Mouse (Mus musculus): Measurements from ENCODE around the gene Shisa7. TPM values are rescaled to one million over a fixed set of nuclear protein-coding genes. Genes with fewer than 3 reads are reported as not detected.

Shisa7 gene
- total and polyA plus RNA-seq, 3 experiments = 0.07 TPM; not detected in 2

DNA sequence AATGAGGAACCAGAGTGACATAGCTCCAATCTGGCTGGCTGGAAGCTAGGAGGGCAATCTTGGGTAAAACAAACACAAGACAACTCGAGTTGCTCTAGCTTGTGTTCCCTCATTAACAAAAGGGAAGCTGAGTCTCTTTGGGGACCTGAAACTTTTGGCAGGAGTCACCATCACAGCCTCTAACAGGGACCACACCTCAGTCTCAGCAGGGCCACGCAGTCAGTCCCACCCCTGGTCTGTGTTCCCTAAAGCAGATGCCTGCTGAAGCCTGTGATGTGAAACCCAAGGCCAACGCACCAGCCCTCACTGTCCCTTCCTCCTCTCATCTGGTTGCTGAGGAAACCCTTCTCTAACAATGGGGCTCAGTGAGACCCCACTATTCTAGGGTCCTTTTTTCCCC is 62.4 kb downstream of the Shisa7 start:
- peaks cover 0 to 10% of the 10 kb centered on the region in 2 experiments; a peak in 2 of 4 replicates for H3K4me1 ChIP-seq (ENCODE audit: control insufficient read depth in 1 of 2, insufficient read depth in 2 of 2, low read length in 2 of 2)
- no peak overlapping the region for H3K27ac ChIP-seq (ENCODE audit: control insufficient read depth, low read depth, low read length)
- H3K36me3 ChIP-seq (ENCODE audit: control insufficient read depth in 1 of 2, insufficient read depth in 2 of 2, low read length in 2 of 2) = peaks cover 0 to 7% of the 10 kb centered on the region in 2 experiments; a peak in 3 of 4 replicates
- DNase-seq (ENCODE audit: low read depth, low spot score) = peak; percentile 28
- H3K79me2 ChIP-seq (ENCODE audit: control insufficient read depth, insufficient read depth, low read length, poor library complexity) = peaks cover 4% of the 10 kb centered on the region
- no peak overlapping the region for H3K9ac ChIP-seq (ENCODE audit: control insufficient read depth, low read depth, low read length, poor library complexity, severe bottlenecking)
- no peaks in the 10 kb centered on the region for H3K9me3 ChIP-seq (replicated peaks; ENCODE audit: insufficient read depth, low read length)
- H3K27me3 ChIP-seq (ENCODE audit: control insufficient read depth in 1 of 2, insufficient read depth in 2 of 2, low read length in 2 of 2) = peaks cover 0 to 1% of the 10 kb centered on the region in 2 experiments; a peak in 2 of 4 replicates
- H3K4me3 ChIP-seq (ENCODE audit: control insufficient read depth in 1 of 2, insufficient read depth in 1 of 2, low read depth in 2 of 2, low read length in 2 of 2) = no peak overlapping the region
- no peak for TF ChIP-seq ZMIZ1 (IDR thresholded peaks at IDR 0.05; ENCODE audit: low read depth, low read length)
- TF ChIP-seq GATA1 (IDR thresholded peaks at IDR 0.05; ENCODE audit: low read depth, low read length) = no peak
- no peak for TF ChIP-seq CTCF (IDR thresholded peaks at IDR 0.05 in 2 of 3, conservative IDR thresholded peaks at IDR 0.05 in 1 of 3; ENCODE audit: control insufficient read depth in 1 of 3, insufficient read depth in 1 of 3, low read depth in 2 of 3, low read length in 3 of 3, poor library complexity in 1 of 3, severe bottlenecking in 1 of 3)

DNA sequence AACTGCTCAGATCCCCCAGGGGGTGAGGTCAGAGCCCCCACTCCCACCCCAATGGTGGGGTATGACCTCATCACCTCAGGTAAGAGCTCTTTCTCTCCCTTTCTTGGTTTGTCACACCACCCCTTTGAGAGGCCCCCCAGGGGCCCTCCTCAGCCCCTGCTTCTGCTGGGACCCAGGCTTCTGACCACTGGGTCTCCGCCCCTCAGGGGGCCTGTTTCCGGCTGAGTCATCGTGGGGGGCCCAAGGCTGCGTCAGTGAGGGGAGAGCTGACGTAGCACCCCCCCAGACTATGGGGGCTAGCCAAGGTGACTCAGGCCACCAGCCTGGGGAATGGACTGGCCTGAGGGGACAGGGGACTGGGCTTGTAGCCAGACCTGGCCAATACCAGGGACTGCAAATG is 64.6 kb downstream of the Shisa7 start:
- Histone ChIP-seq H3K9ac (ENCODE audit: control insufficient read depth, low read depth, low read length, poor library complexity, severe bottlenecking) (no peak overlapping the region), H3K27ac (ENCODE audit: control insufficient read depth, low read depth, low read length) (no peak overlapping the region), H3K36me3 (ENCODE audit: control insufficient read depth in 1 of 2, insufficient read depth in 2 of 2, low read length in 2 of 2) (no peaks in the 10 kb centered on the region; a peak in 1 of 4 replicates), H3K79me2 (ENCODE audit: control insufficient read depth, insufficient read depth, low read length, poor library complexity) (no peaks in the 10 kb centered on the region), H3K4me3 (ENCODE audit: control insufficient read depth in 1 of 2, insufficient read depth in 1 of 2, low read depth in 2 of 2, low read length in 2 of 2) (no peak overlapping the region), H3K9me3 (replicated peaks; ENCODE audit: insufficient read depth, low read length) (no peaks in the 10 kb centered on the region), H3K27me3 (ENCODE audit: control insufficient read depth in 1 of 2, insufficient read depth in 2 of 2, low read length in 2 of 2) (peaks cover 3 to 11% of the 10 kb centered on the region in 2 experiments; a peak in 3 of 4 replicates), H3K4me1 (ENCODE audit: control insufficient read depth in 1 of 2, insufficient read depth in 2 of 2, low read length in 2 of 2) (peaks cover 0 to 12% of the 10 kb centered on the region in 2 experiments; a peak in 1 of 4 replicates)
- DNase-seq (ENCODE audit: low read depth, low spot score) = peak; percentile 31
- no peak for TF ChIP-seq KAT2A (conservative IDR thresholded peaks at IDR 0.05; ENCODE audit: low read depth, low read length)
- no peak for TF ChIP-seq TCF12 (IDR thresholded peaks at IDR 0.05; ENCODE audit: low read depth, low read length)
- no peak for TF ChIP-seq ELF1 (IDR thresholded peaks at IDR 0.05; ENCODE audit: low read depth, low read length)
- no peak for TF ChIP-seq ZMIZ1 (IDR thresholded peaks at IDR 0.05; ENCODE audit: low read depth, low read length)
- no peak for TF ChIP-seq MYB (IDR thresholded peaks at IDR 0.05; ENCODE audit: low read depth, low read length)
- TF ChIP-seq SMC3 (IDR thresholded peaks at IDR 0.05; ENCODE audit: low read depth, low read length) = no peak
- TF ChIP-seq USF2 (IDR thresholded peaks at IDR 0.05; ENCODE audit: borderline replicate concordance in 1 of 2, insufficient read depth in 1 of 2, low read depth in 1 of 2, low read length in 2 of 2) = no peak
- TF ChIP-seq JUND (IDR thresholded peaks at IDR 0.05; ENCODE audit: low read depth, low read length) = no peak
- no peak for TF ChIP-seq ZKSCAN1 (IDR thresholded peaks at IDR 0.05; ENCODE audit: low read depth, low read length)
- TF ChIP-seq NELFE (IDR thresholded peaks at IDR 0.05; ENCODE audit: low read depth, low read length) = no peak
- no peak for TF ChIP-seq ETS1 (IDR thresholded peaks at IDR 0.05; ENCODE audit: low read depth, low read length)
- TF ChIP-seq CHD2 (IDR thresholded peaks at IDR 0.05; ENCODE audit: low read length) = no peak
- no peak for TF ChIP-seq POLR2A (IDR thresholded peaks at IDR 0.05; ENCODE audit: control insufficient read depth in 1 of 2, insufficient read depth in 1 of 2, low read depth in 1 of 2, low read length in 2 of 2, poor library complexity in 1 of 2)
- no peak for TF ChIP-seq GABPA (IDR thresholded peaks at IDR 0.05; ENCODE audit: low read depth, low read length)
- TF ChIP-seq BHLHE40 (IDR thresholded peaks at IDR 0.05; ENCODE audit: borderline replicate concordance, low read depth, low read length) = no peak
- no peak for TF ChIP-seq MEF2A (IDR thresholded peaks at IDR 0.05; ENCODE audit: extremely low read depth, insufficient replicate concordance, low read depth, low read length, poor library complexity, severe bottlenecking)
- TF ChIP-seq POLR2AphosphoS5 (IDR thresholded peaks at IDR 0.05; ENCODE audit: borderline replicate concordance, low read depth, low read length) = no peak
- no peak for TF ChIP-seq EP300 (IDR thresholded peaks at IDR 0.05; ENCODE audit: low read depth in 1 of 2, low read length in 2 of 2)
